Mouse (Mus musculus) heart, postnatal 0 days (tissue): ENCODE data around the gene Shoc2.

Experiments used
- CTCF ChIP-seq: IDR thresholded peaks from 2 replicates; pipeline ENCODE4 v1.5.1; 2016; ENCODE audit warnings: antibody characterized with exemption, control low read depth, low read depth
- EP300 ChIP-seq: IDR thresholded peaks from 2 replicates; pipeline ENCODE4 v1.6.1; 2016; ENCODE audit warnings: antibody characterized with exemption, low read depth

- TF ChIP-seq CTCF (no peak), EP300 (peak; percentile 95)
Measured at GRCm38 (mm10) chr19:53943802-53944785, at the start of gene Shoc2, which contains the start of gene Bbip1.
